11 mouse cellular contexts compared by ENCODE assay signal in the genomic region with DNA sequence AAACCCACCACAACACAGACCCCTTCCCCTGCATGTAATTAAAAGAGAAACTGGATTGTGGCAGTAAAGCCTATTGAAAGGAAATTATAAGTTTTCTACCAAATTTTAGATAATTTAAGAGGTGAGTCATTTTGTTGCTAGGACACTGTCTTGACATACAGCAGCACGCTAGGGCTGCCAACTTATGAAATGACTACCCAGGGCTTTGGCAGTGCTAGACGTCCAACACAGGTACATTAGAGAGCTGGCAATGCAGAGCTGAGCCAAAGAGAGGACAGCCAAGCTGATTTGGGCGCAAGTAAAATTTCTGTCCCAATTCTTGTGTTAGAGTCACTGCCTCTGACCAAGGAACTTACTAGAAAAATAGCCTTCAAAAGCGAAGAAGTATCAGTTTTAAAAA.
"Had no signal": no experiment of that assay in that cellular context is flagged by ENCODE, and none has a peak within 500 bp of the region (broad histone marks: within the 10 kb centered on the region; RNA-seq: fewer than 3 reads in every experiment).

No protein-coding gene starts in this region.

- H3K27ac ChIP-seq: limb, embryonic 12.5 days; liver, embryonic 12.5 days; neural tube, embryonic 15.5 days had no signal

- H3K9ac ChIP-seq: limb, embryonic 12.5 days; liver, embryonic 12.5 days; neural tube, embryonic 15.5 days had no signal

- H3K4me2 ChIP-seq: limb, embryonic 12.5 days; liver, embryonic 12.5 days; neural tube, embryonic 15.5 days had no signal

- H3K4me1 ChIP-seq: liver, embryonic 12.5 days; neural tube, embryonic 15.5 days had no signal

- H3K27me3 ChIP-seq: limb, embryonic 12.5 days; liver, embryonic 12.5 days; neural tube, embryonic 15.5 days had no signal

- H3K36me3 ChIP-seq: limb, embryonic 12.5 days; liver, embryonic 12.5 days; neural tube, embryonic 15.5 days had no signal

- H3K4me3 ChIP-seq: limb, embryonic 12.5 days; liver, embryonic 12.5 days; myocyte; neural tube, embryonic 15.5 days had no signal

- H3K9me3 ChIP-seq: limb, embryonic 12.5 days; liver, embryonic 12.5 days; neural tube, embryonic 15.5 days had no signal

- ATAC-seq: intestine, postnatal 0 days; liver, embryonic 12.5 days had no signal

- DNase-seq: kidney, adult 8-10 months; kidney, postnatal 25 days; midbrain, embryonic 14.5 days; right cerebral cortex, adult 18-20 months; right cerebral cortex, postnatal 25 days; thymus, postnatal 36 days had no signal
